Mouse (Mus musculus) gastrocnemius, postnatal 25 days (tissue): ENCODE measurements around the gene Zbtb4. TPM values are rescaled to one million over a fixed set of nuclear protein-coding genes. Genes with fewer than 3 reads are reported as not detected.

Source experiments
- DNase-seq: peaks from one replicate; pipeline ENCODE4 v3.0.0; 2022
- total RNA-seq, 2 experiments: library from RNA; stranded (reverse); gene quantifications; 1 replicate in 1 of 2; 2 replicates in 1 of 2; pipeline ENCODE4 v1.2.3; 2021

The Zbtb4 gene
- total RNA-seq, 2 experiments from 2014 or later, result 23.0 to 28.1 TPM

DNA sequence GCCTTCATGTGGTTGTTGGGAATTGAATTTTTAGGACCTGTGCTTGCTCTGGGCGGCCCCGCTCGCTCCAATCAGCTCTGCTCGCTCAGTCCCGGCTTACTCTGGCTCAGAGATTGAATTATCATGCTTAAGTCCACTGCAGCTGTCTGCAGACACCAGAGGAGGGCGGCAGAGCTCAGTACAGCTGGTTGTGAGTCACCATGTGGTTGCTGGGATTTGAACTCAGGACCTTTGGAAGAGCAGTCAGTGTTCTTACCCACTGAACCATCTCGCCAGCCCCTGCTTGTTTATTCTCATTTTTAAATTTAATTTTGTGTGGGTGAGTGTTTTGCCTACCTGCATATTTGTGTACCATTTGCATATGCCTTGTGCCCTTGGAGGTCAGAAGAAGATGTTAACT is 2.2 kb upstream of the Zbtb4 start:
- no peak for DNase-seq

DNA sequence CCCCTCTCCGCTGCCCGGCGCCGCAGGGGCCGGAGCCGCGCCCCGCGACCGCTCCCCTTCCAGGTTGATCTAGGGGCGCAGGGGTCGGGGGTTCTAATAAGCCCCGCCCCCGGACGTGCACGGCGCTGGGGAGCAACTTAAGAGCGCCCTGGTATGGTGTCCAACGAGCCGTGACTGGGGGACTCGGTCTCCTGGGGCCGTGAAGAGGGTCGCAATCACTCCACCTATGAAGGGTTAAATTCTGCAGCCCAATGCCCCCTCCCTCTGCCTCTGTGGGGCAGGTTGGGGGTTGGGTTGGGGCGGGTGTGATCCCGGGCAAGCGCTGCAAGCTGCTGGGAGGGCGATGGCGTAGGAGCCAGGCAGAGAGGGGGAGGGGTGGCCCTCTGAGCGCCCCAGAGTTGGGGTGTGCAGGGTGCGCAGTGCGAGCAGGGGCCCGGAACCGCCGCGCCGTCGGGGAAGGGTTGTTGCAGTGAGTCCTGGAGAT is 456 bp downstream of the Zbtb4 start:
- peak; percentile 80 for DNase-seq

DNA sequence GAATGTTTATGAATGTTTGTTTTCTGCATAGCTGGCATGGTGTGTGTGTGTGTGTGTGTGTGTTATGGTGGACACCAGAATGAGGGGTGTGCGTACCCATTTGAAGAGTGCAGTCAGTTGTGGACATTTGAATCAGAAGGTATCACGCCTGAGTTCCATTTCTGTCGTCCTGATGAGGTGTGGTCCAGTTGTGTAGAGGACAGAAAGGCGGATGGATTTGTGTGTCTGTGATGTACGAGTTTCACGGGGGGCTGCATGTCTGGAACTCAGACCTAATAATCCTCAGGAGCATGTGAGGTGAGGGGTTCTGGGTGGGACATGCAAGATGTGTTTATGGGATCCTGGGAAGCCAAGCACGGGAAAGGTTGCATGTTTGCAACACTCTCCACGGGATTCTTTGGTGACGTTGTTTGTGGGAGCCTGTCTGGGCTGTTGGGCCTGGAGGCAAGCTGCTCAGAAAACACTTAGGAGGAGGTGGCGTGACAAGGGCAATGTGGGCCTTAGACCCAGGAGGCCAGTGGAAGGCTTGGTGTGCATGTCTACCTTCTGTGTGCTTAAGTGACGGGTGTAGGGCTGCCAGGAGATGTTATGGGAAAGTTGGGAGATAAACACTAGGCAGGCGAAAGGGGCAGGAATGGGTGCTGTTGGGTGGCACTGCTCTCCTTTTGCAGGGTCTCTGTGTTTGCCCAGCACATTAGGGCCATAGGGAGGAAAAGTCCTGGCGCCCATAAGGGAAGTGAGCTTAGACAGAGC is 1.3 kb downstream of the Zbtb4 start:
- DNase-seq, result no peak

DNA sequence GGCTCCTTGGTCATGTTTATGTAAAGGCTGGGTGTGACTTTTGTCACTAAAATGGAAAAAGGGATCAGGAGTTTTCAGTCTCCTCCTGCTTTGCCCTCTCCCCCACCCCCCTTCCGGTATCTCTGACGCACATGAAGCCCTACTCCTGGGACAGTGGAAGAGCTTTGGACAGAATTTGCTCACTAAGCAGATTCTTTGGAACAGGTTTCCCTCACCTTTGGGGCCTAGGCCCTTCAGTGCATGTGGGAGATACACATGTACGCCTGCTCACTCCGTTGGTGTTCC is 1.9 kb downstream of the Zbtb4 start:
- no peak for DNase-seq

DNA sequence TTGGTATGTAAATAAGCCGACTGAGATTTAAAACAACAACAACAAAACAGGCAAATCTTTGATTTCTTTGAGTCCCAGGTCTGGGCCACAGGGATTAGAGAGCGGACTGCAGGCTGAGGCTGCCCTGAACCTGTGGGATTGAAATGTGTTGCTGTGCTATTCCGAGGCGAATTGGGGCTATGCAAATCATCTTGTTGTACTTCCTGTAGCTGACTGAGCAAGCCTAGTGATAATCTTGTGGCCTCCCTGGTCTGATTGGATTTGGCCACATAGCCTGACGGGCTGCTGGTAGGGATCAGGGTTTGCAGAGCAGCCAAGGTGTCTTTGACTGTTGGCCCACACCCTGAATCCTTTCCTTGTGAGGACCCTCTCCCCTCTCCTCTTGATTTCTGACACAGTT is 9.2 kb downstream of the Zbtb4 start:
- DNase-seq, result no peak

DNA sequence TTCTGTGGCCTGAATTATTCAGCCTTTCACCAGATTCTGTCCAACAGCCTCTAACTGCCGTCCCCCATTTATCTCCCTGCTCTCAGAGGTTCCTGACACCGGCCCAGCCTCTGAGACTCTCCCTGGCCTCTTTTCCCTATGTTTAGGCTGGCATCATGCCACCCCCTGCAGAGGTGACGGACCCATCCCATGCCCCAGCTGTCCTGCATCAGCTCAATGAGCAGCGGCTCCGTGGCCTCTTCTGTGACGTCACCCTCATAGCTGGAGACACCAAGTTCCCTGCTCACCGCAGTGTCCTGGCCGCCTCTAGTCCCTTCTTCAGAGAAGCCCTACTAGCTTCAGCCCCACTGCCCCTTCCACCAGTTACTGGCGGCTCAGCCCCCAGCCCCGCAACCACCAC is 10.0 kb downstream of the Zbtb4 start:
- DNase-seq, result no peak

DNA sequence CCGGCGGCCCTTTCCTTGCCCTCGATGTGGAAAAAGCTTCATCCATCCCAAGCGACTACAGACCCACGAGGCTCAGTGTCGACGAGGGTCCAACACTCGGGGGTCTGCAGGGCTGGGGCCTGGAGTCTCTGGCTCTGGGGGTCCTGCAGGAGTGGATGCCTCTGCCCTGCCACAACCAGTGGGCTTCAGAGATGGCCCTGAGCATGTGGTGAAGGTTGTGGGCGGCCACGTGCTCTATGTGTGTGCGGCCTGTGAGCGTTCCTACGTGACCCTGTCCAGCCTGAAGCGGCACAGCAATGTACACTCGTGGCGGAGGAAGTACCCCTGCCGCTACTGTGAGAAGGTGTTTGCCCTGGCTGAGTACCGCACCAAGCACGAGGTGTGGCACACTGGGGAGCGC is 10.8 kb downstream of the Zbtb4 start:
- no peak for DNase-seq

DNA sequence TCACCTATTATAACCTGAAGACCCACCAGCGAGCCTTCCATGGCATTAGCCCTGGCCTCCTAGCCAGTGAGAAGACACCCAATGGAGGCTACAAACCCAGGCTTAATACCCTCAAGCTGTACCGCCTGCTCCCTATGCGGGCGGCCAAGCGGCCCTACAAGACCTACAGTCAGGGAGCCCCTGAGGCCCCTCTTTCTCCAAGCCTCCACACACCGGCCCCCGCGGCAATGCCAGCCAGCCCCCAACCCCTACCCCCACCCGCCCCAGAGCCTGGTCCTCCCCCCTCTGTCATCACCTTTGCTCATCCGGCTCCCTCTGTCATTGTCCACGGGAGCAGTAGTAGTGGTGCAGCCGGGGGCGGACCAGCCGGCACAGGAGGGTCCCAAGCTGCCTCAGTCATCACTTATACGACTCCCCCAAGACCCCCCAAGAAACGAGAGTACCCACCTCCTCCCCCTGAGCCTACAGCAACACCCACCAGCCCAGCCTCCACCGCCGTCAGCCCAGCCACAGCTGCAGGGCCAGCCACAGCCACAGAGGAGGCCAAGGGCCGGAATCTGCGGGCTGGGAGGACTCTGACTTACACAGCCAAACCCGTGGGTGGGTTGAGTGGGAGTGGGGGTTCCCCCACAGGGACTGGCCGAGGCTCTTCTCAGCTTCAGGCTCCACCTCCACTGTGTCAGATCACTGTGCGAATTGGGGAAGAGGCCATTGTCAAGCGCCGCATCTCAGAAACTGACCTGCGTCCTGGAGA is 12.0 kb downstream of the Zbtb4 start:
- no peak for DNase-seq

DNA sequence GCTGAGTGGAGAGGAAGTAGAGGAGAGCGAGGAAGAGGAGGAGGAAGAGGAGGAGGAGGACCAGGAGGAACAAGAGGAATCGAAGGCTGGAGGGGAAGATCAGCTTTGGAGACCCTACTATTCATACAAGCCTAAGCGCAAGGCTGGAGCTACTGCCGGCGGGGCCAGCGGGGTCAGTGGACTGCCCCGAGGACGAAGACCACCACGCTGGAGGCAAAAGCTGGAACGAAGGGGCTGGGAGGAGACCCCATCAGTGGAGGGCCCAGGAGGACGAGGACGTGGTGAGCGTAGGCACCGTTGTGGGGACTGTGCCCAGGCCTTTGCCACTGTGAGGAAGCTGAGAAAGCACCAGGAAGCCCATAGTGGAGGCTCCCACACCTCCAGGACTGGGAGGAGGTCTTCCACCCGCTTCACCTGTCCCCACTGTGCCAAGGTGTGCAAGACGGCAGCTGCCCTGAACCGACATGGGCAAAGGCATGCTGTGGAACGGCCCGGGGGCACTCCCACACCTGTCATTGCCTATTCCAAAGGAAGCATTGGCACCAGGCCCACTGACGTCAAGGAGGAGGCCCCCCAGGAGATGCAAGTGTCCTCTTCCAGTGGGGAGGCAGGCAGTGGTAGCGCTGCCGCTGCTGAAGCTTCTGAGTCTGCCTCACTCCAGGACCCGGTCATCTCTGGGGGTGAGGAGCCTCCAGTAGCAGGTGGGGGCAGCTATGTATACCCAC is 12.7 kb downstream of the Zbtb4 start:
- DNase-seq, result no peak

DNA sequence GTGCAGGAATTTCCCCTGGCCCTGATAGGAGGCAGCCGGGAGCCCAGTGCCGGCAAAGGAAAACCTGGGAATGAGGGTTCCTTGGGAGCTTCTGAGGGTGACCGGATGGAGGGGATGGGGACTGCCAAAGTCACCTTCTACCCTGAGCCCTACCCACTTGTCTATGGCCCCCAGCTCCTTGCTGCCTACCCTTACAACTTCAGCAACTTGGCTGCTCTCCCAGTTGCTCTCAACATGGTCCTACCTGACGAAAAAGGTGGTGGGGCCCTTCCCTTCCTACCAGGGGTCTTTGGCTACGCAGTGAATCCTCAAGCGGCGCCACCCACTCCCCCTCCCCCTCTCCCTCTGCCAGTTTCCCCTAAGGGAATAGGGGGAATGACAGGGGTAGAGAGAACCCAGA is 13.3 kb downstream of the Zbtb4 start:
- no peak for DNase-seq

DNA sequence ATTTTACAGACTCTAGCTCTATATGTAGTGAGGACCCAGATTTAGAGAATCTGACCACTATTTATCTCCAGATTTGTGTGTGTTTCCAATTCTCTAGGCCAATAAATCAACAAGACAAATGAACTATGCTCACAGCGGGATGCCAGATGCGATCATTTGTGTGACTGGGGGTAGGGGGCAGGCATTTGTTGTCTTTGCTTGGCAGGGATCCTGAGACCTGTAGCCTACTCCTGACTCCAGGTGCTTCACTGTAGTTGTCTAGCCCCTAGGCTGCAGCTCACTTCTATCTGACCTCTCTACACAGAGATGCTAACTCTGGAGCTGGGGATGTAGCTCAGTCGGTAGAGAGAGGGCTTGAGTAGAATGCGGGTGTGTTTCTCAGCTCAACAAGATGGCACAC is 16.1 kb downstream of the Zbtb4 start:
- DNase-seq, result no peak

DNA sequence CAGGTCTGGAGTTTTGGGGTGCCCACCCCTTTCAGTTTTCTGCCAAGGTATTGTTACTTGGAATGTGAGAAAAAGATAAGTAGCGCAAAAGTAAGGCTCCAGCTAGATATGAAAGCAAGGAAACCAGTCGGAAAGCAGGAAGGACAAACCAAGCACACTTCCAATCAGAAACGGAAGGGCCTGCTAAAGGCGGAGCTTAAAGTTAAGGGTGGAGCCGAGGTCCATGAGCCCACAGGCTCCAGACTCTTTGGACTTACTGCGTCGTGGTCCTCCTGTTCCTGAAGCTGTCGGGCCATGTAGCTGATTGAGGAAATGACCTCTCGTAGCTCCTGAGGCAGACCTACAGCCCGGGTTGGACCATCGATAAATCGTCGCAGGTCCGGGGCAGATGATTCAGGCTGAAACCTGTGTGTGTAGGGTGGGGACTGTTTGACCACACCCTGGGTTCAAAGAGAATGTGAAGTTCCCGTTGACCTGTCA is 19.1 kb downstream of the Zbtb4 start:
- no peak for DNase-seq

DNA sequence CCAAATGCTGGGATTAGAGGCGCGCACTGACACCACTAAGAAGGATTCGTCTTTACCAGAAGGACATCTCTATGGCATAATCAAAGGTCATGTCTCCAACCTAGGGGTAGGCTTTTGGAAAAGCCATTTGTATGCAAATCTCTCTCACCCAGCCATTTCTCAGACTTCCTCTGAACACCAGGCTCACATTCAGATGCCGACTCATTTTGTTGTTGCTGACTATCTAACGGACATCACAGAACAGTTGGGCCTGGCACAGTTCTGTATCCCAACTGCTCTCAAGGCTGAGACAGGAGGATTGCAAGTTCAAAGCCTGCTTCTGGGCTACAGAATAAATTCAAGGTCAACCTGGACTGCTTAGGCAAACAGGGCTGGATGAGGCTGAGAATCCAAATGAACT is 21.6 kb downstream of the Zbtb4 start:
- DNase-seq, result no peak

DNA sequence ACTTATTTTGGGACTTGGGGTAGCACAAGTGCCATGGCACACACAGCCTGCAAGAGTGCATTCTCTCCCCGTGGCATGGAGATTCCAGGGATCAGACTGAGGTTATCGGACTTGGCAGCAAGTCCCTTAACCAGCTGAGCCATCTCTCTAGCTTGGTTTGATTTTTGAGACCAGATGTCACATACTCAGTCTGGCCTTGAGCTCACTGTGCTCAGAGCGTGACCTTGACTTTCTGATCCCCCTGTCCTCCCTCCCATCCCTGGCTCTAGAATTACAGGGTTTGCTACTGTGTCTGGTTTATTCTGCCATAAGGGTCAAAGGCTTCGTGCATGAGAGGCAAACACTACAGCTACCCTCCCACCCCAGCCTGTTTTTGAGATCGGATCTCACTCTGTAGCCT is 23.7 kb downstream of the Zbtb4 start:
- DNase-seq, result no peak

DNA sequence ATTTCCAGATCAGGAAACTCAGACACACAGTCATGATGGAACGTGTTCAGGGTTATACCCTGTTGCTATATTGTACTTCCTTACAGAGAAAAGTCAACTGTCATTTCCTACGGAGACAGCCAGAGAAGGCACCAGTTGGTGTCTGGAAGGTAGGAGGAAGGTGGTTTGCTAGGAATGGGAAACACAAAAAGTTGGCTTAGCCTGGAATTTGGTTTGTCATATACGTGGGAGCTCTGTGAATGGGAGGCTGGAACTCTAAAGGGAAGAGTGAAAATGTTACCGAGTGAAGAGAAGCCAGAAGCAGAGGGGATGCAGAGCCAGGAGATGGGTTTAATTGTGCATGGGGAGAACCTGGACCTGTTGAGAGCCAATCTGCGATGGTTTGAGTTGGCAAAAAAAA is 25.7 kb downstream of the Zbtb4 start:
- no peak for DNase-seq

DNA sequence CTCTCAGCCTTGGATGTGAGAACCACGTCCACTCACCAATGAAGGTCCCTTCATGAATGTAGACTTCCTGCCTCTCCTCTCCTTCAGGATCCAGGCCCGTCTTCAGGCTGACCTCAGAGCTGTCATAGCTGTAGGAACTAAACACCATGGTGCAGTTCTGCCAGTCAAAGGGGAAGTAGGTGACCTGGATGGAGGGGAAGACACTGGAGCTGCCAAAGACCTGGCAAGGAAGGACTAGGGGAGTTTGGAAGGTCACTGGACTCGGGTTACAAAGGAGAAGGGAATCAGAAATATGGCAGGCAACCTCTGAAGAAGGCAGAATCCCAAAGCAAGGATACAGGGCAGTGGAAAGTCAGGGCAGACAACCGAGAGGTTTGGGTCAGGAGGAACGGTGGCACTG is 27.7 kb downstream of the Zbtb4 start:
- DNase-seq, result no peak

DNA sequence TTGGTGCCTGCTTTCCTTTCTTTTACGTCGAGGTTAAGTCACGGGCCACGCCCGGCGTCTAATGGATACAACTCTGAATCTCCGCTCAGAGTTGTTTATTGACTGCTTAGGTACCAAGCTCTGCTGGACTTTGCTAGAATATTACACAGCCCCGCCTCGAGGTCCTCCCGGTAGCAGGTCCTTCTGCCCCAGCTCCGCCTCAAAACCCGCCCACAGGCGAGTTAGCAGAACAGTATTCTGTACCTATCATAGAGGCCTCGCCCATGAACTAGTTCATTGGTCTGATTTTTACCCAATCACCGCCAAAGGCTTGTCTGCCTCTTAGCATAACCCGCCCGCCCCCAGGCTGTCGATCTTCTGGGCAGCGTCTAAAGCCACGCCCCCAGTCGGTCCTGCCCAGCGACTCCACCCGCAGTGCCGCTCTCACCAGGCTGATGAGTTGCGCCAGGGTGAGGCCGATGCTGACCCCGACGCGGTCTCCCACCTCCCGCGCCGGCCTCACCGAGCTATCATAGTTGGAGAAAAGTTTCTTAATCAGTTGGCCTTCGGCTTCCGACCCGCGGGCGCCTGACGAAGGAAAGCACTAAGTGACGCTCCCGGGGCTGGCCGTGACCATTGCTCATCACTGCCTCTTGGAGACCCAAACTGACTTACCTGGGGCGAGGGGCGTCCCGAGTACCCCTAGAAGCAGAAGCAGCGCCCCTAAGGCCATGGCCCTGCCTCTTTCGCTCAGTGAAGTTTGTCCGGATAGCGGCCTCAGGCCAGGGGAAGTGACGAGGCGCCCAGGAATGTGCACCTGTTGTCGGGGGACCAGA is 29.7 kb downstream of the Zbtb4 start, which contains the start of gene Chrnb1:
Gene Chrnb1 (minus strand): TSS at position 776 of the 815 bp plus-strand sequence.
- DNase-seq, result peak; percentile 96

DNA sequence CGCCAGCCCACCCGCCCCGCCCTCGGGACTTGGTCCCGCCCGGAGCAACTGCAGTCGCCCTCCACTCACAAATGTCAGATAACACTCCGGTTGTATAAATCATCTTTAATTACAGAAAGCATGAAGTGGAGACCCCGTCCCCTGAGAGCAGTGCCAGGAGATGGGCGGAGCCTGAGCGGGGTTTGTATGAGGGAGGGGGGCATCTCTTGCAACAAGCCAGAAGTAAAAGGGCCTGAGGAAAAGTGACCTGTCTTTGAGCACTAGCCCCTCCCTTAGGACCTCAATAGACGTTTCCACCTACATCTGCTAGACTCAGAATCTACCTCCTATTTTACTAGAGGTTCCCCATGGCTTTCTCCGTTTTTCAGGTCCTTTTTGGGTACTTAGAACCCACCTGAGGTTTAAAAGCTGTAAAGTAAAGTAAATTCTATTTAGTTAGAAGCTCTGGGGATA is 30.3 kb downstream of the Zbtb4 start:
- DNase-seq, result no peak

DNA sequence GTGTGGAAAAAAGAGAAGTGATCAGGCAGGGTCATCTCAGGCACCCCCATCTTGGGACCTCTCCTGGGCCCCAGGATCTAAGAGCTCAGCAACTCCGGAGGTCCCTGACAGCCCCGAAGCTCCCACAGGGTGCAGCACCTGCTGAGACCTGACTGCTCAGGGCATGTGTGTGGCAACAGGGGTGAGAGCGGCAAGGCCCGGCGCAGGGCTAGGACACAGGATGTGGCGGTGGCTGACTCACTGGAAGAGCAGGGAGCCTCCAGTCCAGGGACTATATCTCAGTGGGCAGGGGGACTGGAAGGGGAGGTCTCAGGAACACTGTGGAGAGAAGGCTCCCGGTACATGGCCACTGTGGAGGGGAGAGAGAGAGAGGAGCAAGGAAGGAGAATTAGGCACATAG is 32.2 kb downstream of the Zbtb4 start:
- DNase-seq, result no peak

DNA sequence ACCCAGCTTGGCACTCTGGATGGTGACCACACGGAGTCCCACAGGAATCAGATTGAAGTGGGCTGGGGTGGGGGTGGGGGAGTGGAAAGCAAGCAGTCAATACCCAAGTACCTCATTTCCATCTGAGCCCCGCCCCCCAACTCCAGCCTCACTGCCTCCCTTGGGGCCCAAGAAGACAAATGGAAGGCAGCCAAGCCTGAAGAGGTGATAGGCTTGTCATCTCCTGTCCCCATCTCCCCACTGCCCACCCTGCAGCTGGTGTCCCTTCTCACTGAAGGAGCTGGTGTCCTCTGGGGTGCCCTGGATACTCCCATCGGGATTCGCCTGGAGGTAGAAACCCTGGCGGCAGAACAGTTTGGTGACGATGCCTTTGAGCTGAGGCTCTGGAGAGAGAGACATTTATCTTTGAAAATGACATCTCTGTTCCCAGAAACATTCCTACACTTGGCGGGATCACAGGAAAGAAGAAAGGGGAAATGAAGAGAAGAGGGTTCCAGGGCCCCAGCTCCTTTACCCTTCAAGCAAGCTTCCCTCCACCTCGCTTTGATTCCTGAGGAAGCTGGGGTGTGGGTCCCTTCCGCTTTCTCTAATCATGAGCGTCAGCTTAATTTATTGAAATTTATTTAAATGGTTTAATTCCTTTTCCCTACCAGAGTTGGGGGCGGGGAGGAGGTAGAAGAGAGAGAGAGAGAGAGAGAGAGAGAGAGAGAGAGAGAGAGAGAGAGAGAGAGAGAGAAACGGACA is 33.9 kb downstream of the Zbtb4 start:
- DNase-seq, result no peak

DNA sequence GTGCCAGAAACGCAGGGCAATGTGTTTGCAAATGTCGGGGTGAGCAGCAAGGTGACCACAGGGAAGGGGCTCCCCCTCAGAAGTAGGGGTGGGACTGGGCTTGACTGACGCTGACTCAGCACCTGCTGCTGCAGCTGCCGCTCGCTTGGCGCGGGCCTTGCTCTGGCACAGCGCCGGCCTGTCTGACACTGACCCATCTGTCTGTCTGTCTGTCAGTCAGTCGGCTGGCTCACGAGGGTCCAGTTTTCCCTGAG is 34.4 kb downstream of the Zbtb4 start:
- no peak for DNase-seq
